Mouse (Mus musculus) thymus, postnatal 36 days (tissue): Measurements from ENCODE around the gene Gm28551.
A peak's percentile ranks its signal among the peaks of the same experiment; 100 is the strongest.
"Not testable (repeated sequence)": the region's sequence is repeated elsewhere in the genome, so short reads cannot be mapped to it uniquely, and the experiment has no call there.

Experiments used
- DNase-seq, 2 experiments: peaks; one replicate each; pipeline ENCODE4 v3.0.0; 2022; ENCODE audit warnings: mixed read lengths in 2 of 2

Gene Gm28551

DNA sequence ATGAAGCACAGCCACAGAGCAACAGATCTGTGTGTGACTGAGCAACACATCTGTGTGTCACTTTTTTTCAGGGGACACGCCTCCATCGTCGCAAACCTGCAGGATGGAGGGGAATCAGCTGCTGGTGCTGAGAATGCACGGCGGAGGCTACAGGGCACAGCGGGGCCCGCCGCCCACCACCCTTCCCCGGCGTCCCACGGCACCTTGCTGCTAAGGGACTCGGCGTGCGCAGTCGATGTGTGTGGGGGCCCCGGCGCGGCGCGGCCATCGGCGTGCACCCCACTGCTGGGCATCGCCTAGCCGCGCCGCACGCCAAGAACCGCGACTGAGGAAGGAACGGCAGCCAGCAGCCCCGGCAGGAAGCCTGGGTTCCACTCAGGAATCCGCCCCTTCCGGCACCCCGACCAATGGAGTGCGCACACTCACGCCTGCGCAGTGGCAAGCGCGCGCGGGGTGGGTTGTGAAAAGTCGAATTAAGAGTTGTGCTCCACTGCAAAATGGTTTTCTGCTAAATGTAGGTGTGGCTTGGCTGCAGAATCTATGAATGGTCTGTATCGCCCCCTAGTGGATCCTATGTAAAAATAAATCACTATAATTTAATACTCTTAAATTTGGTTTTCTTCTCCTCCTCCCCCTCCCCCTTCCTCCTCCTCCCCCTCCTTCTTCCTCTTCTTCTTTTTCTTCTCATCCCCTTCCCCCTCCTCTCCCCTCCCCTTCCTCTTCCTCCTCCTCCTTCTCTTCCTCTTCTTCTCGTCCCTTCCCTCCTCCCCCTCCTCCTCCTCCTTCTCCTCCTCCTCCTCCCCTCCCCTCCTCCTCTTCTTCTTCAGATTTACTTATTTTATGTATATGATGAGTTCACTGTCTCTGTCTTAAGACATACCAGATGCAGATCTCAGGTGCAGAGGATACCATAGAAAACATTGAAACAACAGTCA is at the start of gene Gm28551, which contains the start of the genes Asdurf and Asnsd1:
Gene Gm28551 (minus strand): TSS at position 341 of the 935 bp plus-strand sequence.
Gene Asdurf (minus strand): TSS at position 293 of the 935 bp plus-strand sequence.
Gene Asnsd1 (minus strand): TSS at position 426 of the 935 bp plus-strand sequence.
- DNase-seq, result peak; percentile 98 to 99

DNA sequence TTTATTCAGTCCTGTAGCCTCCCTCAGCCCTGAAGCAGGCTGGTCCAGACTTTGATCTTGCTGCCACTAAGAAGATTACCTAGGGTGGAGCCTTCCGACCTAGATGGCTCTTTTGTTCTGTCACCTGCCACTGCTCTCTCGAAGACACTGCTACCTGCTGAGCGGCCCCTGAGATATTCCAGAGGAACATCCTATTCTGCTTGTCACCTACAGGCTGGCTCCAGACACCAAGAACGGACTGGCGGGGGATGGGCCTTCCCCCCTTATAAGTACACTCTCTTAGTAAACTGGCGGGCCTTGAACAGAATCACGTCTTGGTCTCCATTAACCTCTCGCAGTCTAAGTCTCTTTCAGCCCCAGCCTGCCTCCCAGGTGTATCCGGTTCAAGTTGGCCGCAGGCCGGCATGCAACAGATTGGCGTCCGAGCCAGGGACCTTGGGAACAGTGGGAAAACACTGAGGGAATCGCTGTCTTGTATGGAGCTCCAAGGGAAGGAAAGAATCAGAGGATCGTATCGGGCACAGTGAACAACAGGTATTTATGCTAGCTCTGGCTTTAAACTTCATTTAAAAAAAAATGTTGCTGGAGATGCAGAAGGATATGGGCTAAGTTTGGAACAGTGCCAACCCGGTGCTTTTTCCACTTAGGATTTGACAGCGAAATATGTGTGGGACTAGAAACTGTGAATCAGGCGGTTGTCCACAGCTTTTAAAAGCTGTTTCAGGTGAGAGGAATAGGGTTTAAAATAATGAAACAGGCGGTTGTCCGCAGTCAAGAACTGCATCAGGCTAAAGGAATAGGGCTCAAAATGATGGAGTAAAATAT is 41.7 kb upstream of the Gm28551 start:
- DNase-seq, result not testable (repeated sequence)

DNA sequence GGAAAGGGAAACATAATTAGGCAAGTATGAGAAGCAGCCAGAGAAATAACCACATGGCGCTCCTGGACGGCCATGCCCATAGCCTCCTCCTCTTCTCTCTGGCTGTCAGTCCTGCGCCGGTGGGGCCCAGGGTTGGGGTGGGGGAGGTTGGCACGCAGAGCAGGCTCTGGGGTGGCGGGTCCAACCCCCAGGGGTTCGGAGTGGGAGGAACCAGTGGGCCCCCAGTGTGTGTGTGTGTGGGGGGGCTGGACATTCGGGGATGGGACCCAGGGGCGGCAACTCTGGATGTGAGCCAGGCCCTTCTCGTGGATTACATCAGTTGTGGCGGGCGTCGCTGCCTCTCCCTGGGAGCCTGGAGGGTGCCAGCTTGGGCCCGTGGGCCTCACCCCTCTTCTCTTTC is 36.3 kb upstream of the Gm28551 start:
- DNase-seq, result no peak

DNA sequence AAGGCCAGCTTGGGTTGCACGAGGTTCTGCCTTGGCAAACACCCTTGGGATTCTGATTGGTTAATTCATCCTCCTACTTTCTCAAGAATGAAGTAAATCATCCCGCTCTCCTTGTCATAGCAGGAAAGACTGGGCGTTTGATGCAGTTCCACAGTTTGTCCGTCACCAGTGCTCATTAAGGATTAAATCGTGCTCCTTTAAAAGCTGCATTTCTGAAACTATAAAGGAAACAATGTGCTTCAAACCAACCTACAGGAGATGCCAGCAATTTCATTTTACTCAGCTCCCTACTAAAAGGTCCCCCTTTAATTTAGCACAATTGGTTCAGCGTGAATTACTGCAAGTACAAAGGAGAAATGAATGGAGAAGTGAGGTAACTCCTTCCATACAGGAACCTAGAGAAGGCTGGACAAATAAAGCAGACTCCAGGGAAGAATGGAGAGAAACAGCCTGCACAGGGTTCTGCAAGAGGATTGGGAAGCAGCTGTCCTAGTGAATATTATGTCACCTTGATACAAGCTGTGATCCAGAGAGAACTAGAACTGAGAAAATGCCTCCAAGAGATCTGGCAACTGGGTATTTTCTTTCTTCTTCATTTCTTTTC is 31.7 kb upstream of the Gm28551 start:
- DNase-seq, result no peak

DNA sequence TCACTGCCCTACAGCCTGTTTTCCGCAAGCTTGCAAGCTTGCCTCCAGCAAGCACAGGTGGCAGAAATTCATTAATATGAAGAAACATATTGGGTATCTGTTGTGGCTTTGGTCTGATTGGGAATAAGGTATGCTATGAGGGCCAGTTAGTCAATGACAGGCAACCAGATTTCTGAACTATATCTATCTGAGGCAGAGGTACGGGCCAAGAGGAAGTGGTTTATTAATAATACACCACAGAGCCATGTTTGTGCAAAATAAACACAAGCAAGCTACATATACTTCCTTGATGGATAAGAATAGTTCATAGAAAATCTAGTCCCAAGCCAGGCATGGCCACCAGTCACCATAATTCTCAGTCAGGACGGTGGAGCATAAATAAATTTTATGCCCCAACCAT is 25.3 kb upstream of the Gm28551 start:
- no peak for DNase-seq

DNA sequence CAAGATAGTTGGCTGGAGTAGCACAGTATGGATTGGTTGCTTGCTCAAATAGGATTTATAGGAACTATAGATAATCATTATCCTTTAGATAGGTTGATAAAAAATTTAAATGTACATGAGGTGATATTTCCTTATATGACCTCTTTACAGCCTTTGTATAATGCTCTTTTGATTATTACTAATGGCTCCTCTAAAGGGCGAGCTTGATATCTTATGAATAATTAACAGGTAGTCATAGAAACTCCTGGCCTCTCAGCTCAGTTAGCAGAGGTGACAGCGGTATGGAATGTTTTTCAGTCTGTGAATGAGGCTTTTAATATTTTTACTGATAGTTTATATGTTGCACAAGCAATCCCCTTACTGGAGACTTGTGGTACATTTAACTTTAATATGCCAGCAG is 23.5 kb upstream of the Gm28551 start:
- not testable (repeated sequence) for DNase-seq

DNA sequence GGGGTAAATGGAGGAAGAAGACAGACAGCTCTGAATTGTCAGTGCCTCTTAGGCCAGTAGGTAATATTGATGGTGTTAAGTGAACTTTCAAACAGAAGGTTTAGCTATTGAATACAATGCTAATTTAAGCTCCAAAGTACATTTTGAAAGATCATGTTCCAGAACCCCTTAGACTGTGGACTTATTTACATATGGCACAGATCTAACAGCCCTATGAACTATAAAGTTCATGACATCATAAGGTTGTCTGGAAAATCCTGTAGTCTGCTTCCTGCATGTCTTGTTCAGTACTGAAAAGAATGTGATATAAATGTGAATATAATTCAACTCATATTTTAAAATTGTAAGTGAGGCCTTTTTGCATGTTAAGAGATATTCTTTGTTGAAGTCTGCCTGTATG is 6.5 kb upstream of the Gm28551 start:
- DNase-seq, result no peak

DNA sequence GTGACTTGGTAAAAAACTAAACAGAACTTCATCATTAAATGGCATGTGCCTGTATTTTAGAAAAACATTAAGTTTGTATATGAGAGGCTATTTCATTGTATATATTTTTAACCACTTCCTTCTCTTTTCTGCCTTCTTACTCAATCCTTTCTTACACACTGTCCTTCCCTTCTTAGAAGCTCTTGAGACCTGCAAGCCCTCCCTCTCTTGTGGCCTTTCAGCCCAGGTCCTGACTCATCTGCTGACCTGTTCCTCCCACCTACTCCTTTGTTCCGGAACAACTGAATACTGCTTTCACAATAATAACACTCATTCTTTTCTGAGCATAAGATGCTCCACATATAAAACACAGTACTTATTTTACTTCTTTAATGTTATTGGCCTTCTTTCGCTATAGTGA is 11.4 kb downstream of the Gm28551 start:
- no peak for DNase-seq

DNA sequence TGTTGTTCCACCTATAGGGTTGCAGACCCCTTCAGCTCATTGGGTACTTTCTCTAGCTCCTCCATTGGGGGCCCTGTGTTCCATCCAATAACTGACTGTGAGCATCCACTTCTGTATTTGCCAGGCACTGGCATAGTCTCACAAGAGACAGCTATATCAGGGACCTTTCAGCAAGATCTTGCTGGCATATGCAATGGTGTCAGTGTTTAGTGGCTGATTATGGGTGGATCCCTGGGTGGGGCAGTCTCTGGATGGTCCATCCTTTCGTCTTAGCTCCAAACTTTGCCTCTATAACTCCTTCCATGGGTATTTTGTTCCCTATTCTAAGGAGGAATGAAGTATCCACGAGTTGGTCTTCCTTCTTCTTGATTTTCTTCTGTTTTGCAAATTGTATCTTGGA is 15.1 kb downstream of the Gm28551 start:
- not testable (repeated sequence) for DNase-seq

DNA sequence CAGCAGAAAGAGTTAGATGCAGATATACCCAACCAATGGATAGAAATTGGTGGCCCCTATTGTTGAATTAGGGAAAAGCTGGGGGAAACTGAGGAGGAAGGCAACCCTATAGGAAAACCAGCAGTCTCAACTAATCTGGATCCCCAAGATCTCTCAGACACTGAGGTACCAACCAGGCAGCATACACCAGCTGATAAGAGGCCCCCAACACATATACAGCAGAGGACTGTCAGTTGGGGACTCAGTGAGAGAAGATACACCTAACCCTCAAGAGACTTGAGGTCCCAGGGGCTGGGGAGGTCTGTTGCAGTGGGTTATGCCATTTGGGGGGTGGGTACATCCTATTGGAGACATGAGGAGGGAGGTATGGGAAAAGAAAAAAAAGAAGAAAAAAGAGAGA is 17.0 kb downstream of the Gm28551 start:
- no peak for DNase-seq

DNA sequence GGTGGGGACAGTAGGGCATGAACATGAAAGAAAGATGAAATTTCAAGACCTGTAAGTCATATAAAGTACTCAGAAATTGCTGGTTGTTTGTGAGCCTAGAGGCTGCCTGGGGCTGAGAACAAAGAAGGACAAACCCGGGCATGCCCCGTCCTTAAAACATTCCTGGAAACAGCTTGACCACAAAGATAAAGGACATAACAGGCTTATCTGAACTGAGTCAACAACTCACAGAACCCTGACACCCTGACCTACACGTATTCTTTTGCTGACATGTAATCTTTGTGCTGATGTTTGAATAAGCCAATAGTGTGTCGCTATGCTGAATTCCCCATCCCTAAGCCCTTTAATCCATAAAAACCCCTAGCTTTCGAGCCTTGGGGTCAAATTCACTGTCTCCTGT is 18.9 kb downstream of the Gm28551 start:
- DNase-seq, result not testable (repeated sequence)

DNA sequence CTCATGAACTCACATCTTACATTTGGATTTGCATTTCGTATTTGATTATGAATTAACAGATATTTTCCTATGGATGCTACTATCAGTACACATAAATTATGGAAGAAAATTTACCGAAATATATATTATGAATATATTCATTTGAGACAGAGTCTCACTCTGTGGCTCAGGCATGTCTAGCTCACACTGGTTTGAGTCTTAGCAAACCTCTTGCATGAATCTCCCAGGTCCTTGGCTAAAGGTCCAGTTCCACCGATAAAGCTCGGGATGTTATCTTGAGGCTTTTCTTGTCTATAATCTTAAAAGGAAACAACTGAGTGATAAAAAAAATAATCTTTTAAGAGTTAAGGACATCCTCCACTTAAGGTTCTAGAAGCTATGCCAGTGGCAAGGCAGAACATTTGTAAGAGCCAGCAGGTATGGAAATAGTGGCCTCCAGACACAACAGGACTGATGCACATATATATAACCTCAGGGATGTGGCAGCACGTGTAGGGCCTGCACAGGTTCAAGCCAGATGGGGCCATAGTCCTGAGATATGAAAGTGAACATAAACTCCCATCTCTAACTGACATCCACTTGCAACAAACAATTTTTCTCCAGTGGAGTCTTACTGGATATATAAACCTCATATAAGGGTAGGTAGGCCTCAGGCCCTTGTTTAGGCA is 27.5 kb downstream of the Gm28551 start:
- DNase-seq, result no peak

DNA sequence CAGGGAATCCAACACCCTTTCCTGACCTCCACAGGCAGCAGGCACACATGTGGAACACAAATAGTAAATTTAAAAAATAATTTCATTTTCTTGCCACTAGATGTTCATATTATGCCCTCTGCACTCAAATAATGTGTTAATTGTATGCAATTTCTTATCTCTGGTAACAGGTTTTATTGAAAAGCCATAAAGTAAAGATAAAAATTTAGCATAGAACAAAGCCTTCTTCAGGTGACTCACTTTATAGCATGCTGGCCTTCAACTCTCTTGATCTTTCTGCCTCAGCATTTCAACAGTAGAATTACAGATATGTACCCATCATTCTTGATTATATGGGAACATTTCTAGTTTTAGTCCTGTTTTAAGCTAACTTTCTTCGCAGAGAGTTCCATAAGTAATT is 28.2 kb downstream of the Gm28551 start:
- no peak for DNase-seq

DNA sequence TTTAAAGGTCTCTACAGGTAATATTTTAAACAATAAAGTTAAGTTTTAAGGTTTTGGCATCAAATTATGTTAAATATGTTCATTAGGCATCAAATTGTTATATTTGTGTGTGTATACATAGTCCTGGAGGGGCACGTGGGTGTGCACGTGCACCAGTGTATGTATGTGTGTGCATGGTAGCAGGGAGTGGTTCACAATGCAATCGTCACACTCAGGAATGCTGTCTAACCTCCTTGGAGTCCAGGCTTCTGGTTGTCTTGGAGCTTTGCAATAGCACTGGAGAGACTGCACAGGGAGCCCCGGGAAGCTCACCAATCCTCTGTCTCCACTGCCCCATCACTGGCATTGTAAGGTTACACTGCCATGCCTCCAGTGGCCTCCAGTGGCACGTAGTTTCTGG is 29.2 kb downstream of the Gm28551 start:
- DNase-seq, result no peak

DNA sequence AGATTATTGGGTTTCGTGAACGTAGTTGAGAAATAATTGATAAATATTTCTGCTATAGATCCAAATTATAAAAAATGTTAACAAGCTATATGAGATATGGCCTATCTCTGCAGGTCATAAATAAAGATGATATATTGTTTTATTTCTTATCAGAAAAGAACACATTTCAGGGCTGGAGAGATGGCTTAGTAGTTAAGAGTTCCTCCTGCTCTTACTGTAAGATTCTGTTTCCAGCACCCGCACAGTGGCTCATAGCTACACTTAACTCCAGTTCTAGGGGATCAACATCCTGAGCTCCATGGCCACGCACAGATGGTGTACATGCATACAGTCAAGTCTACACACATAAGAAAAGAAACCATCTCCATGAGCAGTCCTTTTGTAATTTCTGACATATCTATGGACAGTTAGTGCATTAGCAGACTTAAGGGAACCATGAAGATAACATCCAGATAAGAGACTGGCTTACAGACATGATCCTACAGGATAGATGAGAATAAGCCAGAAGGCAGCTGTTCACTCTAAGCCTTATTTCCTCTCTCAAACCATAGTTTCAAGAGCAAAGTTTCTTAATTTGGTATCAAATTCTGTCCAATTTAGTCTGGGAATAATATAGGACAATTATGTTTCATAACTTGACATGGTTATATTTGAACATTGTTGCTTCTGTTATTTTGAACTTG is 30.7 kb downstream of the Gm28551 start:
- no peak for DNase-seq

DNA sequence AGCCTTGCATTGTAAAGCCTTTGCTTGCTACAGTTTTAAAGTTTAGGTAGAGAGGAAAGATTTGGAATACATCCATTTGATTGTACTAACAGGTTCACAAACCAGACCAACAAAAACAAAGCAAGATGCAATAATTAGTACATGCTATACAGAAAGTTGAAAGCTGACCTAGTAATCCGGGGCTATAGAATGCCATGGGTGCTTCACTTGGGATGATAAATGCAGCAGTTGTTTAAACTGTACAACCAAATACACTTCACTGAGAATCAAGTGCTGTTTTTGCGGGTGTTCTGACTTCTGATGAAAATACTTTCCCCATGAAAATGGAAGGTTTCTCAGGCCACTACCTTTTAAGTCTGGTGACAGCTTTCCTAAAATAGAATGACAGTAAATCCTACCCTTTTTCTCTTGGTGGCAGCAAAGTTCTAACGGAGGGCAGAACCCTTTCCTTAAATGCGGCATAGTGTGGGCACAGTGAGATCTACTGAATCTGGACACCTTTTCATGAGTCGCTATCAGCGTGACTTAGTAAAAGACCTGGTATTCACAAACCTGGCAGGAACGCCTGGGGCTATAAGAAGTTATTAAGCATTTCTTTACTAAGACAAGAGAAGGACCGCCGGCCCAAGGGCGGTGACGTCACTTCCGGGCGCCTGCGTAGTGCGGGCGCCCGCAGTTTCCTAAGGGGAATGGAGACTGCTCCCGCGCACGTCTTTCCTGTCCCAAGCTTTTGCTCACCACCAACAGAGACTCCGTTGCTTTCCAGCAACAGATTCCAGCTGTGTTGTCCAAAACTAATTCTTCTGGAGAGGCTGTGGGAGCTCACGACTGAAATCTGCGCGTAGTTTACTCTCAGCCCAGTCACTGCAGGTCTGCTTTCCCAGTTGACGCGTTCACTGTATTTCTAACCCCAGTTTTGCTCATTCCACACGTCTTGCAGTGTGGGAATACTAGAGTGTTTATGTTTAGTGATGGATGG is 39.2 kb downstream of the Gm28551 start, which contains the start of gene Osgepl1:
Gene Osgepl1 (plus strand): TSS at position 636 of the 979 bp plus-strand sequence.
- DNase-seq, result peak; percentile 78 to 81

DNA sequence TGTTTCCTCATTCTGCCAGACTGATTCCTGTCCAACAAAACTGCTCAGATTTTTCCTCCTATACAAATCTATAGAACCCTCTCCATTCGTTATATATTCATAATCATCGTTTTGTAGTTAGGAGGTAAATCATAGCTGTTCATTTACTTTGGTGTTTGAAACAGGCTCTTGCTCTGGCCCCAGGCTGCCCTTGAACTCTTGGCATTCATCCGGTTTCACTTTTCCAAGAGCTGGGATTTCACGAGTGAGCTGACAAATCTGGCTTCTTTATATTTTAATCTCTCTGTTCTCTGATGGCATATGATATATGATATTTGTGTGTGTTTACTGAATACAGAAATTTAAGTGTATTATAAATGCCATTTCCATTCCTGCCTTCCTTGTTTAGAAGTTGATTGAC is 52.0 kb downstream of the Gm28551 start:
- no peak for DNase-seq

DNA sequence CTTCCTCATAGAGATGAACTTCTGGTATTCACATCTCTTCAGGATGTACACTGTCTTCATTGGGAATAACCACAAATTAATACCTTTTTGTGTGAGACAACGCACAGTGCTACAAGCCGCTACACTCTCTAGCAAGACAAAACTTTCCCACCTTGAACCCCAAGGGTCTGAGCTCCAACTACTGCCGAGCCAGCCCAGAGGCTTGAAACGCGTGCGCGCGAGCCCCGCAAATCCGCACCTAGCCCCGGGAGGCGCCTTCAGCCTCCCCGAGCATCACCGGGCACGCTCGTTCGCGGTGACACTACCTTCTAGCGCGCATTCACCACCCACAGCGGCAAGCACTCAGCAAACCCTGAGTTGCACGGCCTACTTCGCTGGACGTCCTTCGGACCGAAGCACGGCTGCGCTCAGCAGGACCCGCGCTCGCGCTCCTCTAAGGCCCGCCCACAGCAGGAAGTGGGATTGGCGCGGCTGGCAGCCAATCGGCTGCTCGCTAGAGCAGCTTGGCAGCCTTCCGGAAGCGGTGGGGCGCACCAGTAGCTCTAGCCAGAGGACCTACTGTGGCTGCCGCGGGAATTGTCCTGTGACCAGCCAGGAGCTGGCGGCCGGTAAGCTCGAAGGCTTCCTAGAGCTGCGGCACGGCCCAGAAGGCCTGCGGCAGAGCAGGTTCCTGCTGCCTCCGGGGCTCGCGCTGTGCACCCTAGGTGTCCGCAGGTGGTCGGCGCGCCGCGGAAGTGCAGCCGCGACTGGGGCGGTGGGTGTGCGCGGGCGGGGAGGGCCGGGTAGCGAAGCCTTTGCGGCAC is 55.7 kb downstream of the Gm28551 start, which contains the start of the genes Pms1, Ormdl1 and Gm28778:
Gene Pms1 (minus strand): TSS at position 438 of the 803 bp plus-strand sequence.
Gene Ormdl1 (plus strand): TSS at position 515 of the 803 bp plus-strand sequence.
Gene Gm28778 (plus strand): TSS at position 531 of the 803 bp plus-strand sequence.
- peak; percentile 91 for DNase-seq

DNA sequence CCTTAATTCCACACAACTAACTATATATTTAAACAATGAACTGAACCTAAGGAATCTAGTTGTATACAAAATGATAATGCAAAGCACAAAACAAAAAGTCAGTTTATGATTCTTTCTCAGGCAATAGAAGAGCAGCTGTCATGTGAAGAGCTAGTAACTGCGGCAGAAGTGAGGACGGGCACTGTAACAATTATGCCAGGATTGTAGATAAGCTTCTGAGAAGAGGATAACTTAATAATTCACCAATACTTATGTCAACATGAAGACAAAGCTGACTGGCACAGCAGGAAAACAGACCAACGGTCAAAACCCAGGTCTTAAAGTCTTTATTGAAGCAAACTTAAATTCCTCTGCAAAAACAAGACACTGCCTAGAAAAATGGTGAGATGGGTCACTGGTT is 61.3 kb downstream of the Gm28551 start:
- DNase-seq, result no peak
